Mouse (Mus musculus): Measurements from ENCODE around the gene Tarm1. TPM values are rescaled to one million over a fixed set of nuclear protein-coding genes. Genes with fewer than 3 reads are reported as not detected.

Gene Tarm1
- total RNA-seq, 1 experiment from 2014 or later = 60.8 TPM

- ATAC-seq (ENCODE audit: extremely low read depth, insufficient number of reproducible peaks, low FRiP score, poor library complexity, severe bottlenecking) = no peak
Observed at GRCm38 (mm10) chr7:3446584-3446983, 55.8 kb downstream of the Tarm1 start.

- no peak for ATAC-seq (ENCODE audit: extremely low read depth, insufficient number of reproducible peaks, low FRiP score, poor library complexity, severe bottlenecking)
Observed at GRCm38 (mm10) chr7:3444678-3445077, 57.7 kb downstream of the Tarm1 start.

GRCm38 (mm10) chr7:3442476-3443062, 59.9 kb downstream of the Tarm1 start:
- ATAC-seq (ENCODE audit: extremely low read depth, insufficient number of reproducible peaks, low FRiP score, poor library complexity, severe bottlenecking) = peak; percentile 85

GRCm38 (mm10) chr7:3440526-3440925, 61.9 kb downstream of the Tarm1 start:
- ATAC-seq (ENCODE audit: extremely low read depth, insufficient number of reproducible peaks, low FRiP score, poor library complexity, severe bottlenecking) = no peak

GRCm38 (mm10) chr7:3439984-3440383, 62.4 kb downstream of the Tarm1 start:
- ATAC-seq (ENCODE audit: extremely low read depth, insufficient number of reproducible peaks, low FRiP score, poor library complexity, severe bottlenecking) = no peak

- no peak for ATAC-seq (ENCODE audit: extremely low read depth, insufficient number of reproducible peaks, low FRiP score, poor library complexity, severe bottlenecking)
Observed at GRCm38 (mm10) chr7:3437941-3438340, 64.5 kb downstream of the Tarm1 start.

Other genes with a start within 250 kb of the Tarm1 start
- gene Myadm, start 213.5 kb downstream of the Tarm1 start, total RNA-seq (2017) = 237 and 256 TPM in 2 replicates
- gene Prkcg, start 213.4 kb downstream of the Tarm1 start, total RNA-seq (2017) = 8.7 and 13.9 TPM in 2 replicates
- not detected in 2 replicates for gene Cacng7, start 169.7 kb downstream of the Tarm1 start, total RNA-seq (2017)
- not detected in 2 replicates for gene Cacng8, start 111.9 kb downstream of the Tarm1 start, total RNA-seq (2017)
- gene Cacng6, start 78.4 kb downstream of the Tarm1 start, total RNA-seq (2017) = not detected in 2 replicates
- gene Oscar, start 113.5 kb upstream of the Tarm1 start, total RNA-seq (2017) = not detected in 2 replicates
- 171 TPM in 2 replicates for gene Ndufa3, start 114.7 kb upstream of the Tarm1 start, total RNA-seq (2017)
- gene Tfpt, start 127.3 kb upstream of the Tarm1 start, total RNA-seq (2017) = 28.5 and 53.9 TPM in 2 replicates
- gene Prpf31, start 127.4 kb upstream of the Tarm1 start, total RNA-seq (2017) = 34.4 and 49.0 TPM in 2 replicates
- 55.9 TPM in 2 replicates for gene Cnot3, start 142.6 kb upstream of the Tarm1 start, total RNA-seq (2017)
- gene Leng1, start 163.2 kb upstream of the Tarm1 start, total RNA-seq (2017) = 11.9 and 12.8 TPM in 2 replicates
- 51.9 and 60.2 TPM in 2 replicates for gene Tmc4, start 174.9 kb upstream of the Tarm1 start, total RNA-seq (2017)
- gene Tsen34, start 190.2 kb upstream of the Tarm1 start, total RNA-seq (2017) = 26.4 and 26.5 TPM in 2 replicates
- gene Mboat7, start 190.9 kb upstream of the Tarm1 start, total RNA-seq (2017) = 87.5 and 100 TPM in 2 replicates
- gene Rps9, start 201.4 kb upstream of the Tarm1 start, total RNA-seq (2017) = 1,508 and 1,604 TPM in 2 replicates
- 406 and 418 TPM in 2 replicates for gene Pirb, start 217.8 kb upstream of the Tarm1 start, total RNA-seq (2017)

All from neutrophil, adult 5-6 weeks (primary cell).